Mouse (Mus musculus) megakaryocyte, adult 5-6 weeks (primary cell): ENCODE data around the gene Mau2. TPM values are rescaled to one million over a fixed set of nuclear protein-coding genes. Genes with fewer than 3 reads are reported as not detected.

Experiments used
- ATAC-seq: 2 replicates; pipeline ENCODE4 v1.8.0; 2016; ENCODE audit warnings: mild to moderate bottlenecking, inconsistent platforms; ENCODE audit not compliant: poor library complexity, severe bottlenecking
- total RNA-seq, 2 experiments: library from RNA; stranded (forward) in 1 of 2; stranded (reverse) in 1 of 2; fragments of 153-499, 151-499 nt in 1 of 2; fragments of 221-1000, 200-1000 nt in 1 of 2; gene quantifications; 2 replicates each; pipeline versions ENCODE4 v1.2.3 to v1.2.4; 2015 to 2017

Mau2 gene
- total RNA-seq, 2 experiments from 2014 or later, result 28.1 to 28.4 TPM

- no peak for ATAC-seq
These were observed 64.1 kb downstream of the Mau2 start for GRCm38 (mm10) chr8:69978456-69978855.

- no peak for ATAC-seq
These were observed 67.7 kb downstream of the Mau2 start for GRCm38 (mm10) chr8:69974806-69975205.

GRCm38 (mm10) chr8:69974194-69974614 lies 68.3 kb downstream of the Mau2 start:
- peak; percentile 93 for ATAC-seq

GRCm38 (mm10) chr8:69973442-69974161 lies 68.9 kb downstream of the Mau2 start:
- ATAC-seq, result peak; percentile 26; the same call in 1 of the 2 replicates

- no peak for ATAC-seq
These were observed 69.5 kb downstream of the Mau2 start for GRCm38 (mm10) chr8:69973063-69973441.

GRCm38 (mm10) chr8:69970880-69971279 lies 71.7 kb downstream of the Mau2 start:
- no peak for ATAC-seq

- no peak for ATAC-seq
These were observed 75.1 kb downstream of the Mau2 start for GRCm38 (mm10) chr8:69967291-69967933.

Other genes with a start within 250 kb of the Mau2 start
- gene Gmip, start 234.1 kb downstream of the Mau2 start, total RNA-seq (2015), result 60.6 and 62.2 TPM in 2 replicates
- 59.3 and 82.0 TPM in 2 replicates for gene Gmip, start 234.1 kb downstream of the Mau2 start, total RNA-seq (2017)
- 1.7 and 2.0 TPM in 2 replicates for gene Lpar2, start 220.3 kb downstream of the Mau2 start, total RNA-seq (2015)
- 0.57 and 0.59 TPM in 2 replicates for gene Lpar2, start 220.3 kb downstream of the Mau2 start, total RNA-seq (2017)
- 1.3 and 2.4 TPM in 2 replicates for gene Pbx4, start 210.2 kb downstream of the Mau2 start, total RNA-seq (2015)
- 0.57 and 1.9 TPM in 2 replicates for gene Pbx4, start 210.2 kb downstream of the Mau2 start, total RNA-seq (2017)
- not detected in 2 replicates for gene Cilp2, start 155.0 kb downstream of the Mau2 start, total RNA-seq (2015)
- gene Cilp2, start 155.0 kb downstream of the Mau2 start, total RNA-seq (2017), result not detected in 2 replicates
- 0.27 TPM in 1 of 2 replicates, not detected in the other for gene Tssk6, start 140.6 kb downstream of the Mau2 start, total RNA-seq (2015)
- gene Tssk6, start 140.6 kb downstream of the Mau2 start, total RNA-seq (2017), result 0.16 and 0.26 TPM in 2 replicates
- gene Ndufa13, start 140.2 kb downstream of the Mau2 start, total RNA-seq (2015), result 63.4 and 75.7 TPM in 2 replicates
- gene Ndufa13, start 140.2 kb downstream of the Mau2 start, total RNA-seq (2017), result 120 and 143 TPM in 2 replicates
- gene Yjefn3, start 140.0 kb downstream of the Mau2 start, total RNA-seq (2015), result 3.1 TPM in 1 of 2 replicates, not detected in the other
- gene Yjefn3, start 140.0 kb downstream of the Mau2 start, total RNA-seq (2017), result not detected in 2 replicates
- 50.1 and 62.0 TPM in 2 replicates for gene Gatad2a, start 46.4 kb downstream of the Mau2 start, total RNA-seq (2015)
- gene Gatad2a, start 46.4 kb downstream of the Mau2 start, total RNA-seq (2017), result 62.5 and 64.7 TPM in 2 replicates
- 11.6 and 15.0 TPM in 2 replicates for gene Sugp1, start 79 bp upstream of the Mau2 start, total RNA-seq (2015)
- 17.3 and 24.1 TPM in 2 replicates for gene Sugp1, start 79 bp upstream of the Mau2 start, total RNA-seq (2017)
- not detected in 2 replicates for gene Tm6sf2, start 30.2 kb upstream of the Mau2 start, total RNA-seq (2015)
- not detected in 2 replicates for gene Tm6sf2, start 30.2 kb upstream of the Mau2 start, total RNA-seq (2017)
- not detected in 2 replicates for gene Hapln4, start 40.7 kb upstream of the Mau2 start, total RNA-seq (2015)
- gene Hapln4, start 40.7 kb upstream of the Mau2 start, total RNA-seq (2017), result not detected in 2 replicates
- not detected in 2 replicates for gene Ncan, start 78.1 kb upstream of the Mau2 start, total RNA-seq (2015)
- gene Ncan, start 78.1 kb upstream of the Mau2 start, total RNA-seq (2017), result not detected in 2 replicates
- 19.5 and 25.6 TPM in 2 replicates for gene Nr2c2ap, start 88.6 kb upstream of the Mau2 start, total RNA-seq (2015)
- gene Nr2c2ap, start 88.6 kb upstream of the Mau2 start, total RNA-seq (2017), result 4.7 and 7.1 TPM in 2 replicates
- 13.6 and 16.3 TPM in 2 replicates for gene Rfxank, start 96.4 kb upstream of the Mau2 start, total RNA-seq (2015)
- gene Rfxank, start 96.4 kb upstream of the Mau2 start, total RNA-seq (2017), result 12.5 and 14.5 TPM in 2 replicates
- 35.3 and 51.3 TPM in 2 replicates for gene Borcs8, start 96.8 kb upstream of the Mau2 start, total RNA-seq (2015)
- 32.2 and 35.8 TPM in 2 replicates for gene Borcs8, start 96.8 kb upstream of the Mau2 start, total RNA-seq (2017)
- 0.39 TPM in 1 of 2 replicates, not detected in the other for gene Mef2b, start 97.0 kb upstream of the Mau2 start, total RNA-seq (2015)
- not detected in 2 replicates for gene Mef2b, start 97.0 kb upstream of the Mau2 start, total RNA-seq (2017)
- 7.4 and 7.8 TPM in 2 replicates for gene Tmem161a, start 129.6 kb upstream of the Mau2 start, total RNA-seq (2015)
- 3.9 and 8.5 TPM in 2 replicates for gene Tmem161a, start 129.6 kb upstream of the Mau2 start, total RNA-seq (2017)
- 0.75 and 1.4 TPM in 2 replicates for gene Slc25a42, start 169.6 kb upstream of the Mau2 start, total RNA-seq (2015)
- gene Slc25a42, start 169.6 kb upstream of the Mau2 start, total RNA-seq (2017), result 0.29 and 0.45 TPM in 2 replicates
- 24.1 and 27.9 TPM in 2 replicates for gene Sugp2, start 191.5 kb upstream of the Mau2 start, total RNA-seq (2015)
- 19.5 and 23.1 TPM in 2 replicates for gene Sugp2, start 191.5 kb upstream of the Mau2 start, total RNA-seq (2017)
- gene Armc6, start 191.7 kb upstream of the Mau2 start, total RNA-seq (2015), result 4.4 and 4.5 TPM in 2 replicates
- gene Armc6, start 191.7 kb upstream of the Mau2 start, total RNA-seq (2017), result 2.6 and 5.6 TPM in 2 replicates
- gene Homer3, start 240.1 kb upstream of the Mau2 start, total RNA-seq (2015), result 1.6 and 3.5 TPM in 2 replicates
- 2.9 and 8.0 TPM in 2 replicates for gene Homer3, start 240.1 kb upstream of the Mau2 start, total RNA-seq (2017)